In the genomic region with DNA sequence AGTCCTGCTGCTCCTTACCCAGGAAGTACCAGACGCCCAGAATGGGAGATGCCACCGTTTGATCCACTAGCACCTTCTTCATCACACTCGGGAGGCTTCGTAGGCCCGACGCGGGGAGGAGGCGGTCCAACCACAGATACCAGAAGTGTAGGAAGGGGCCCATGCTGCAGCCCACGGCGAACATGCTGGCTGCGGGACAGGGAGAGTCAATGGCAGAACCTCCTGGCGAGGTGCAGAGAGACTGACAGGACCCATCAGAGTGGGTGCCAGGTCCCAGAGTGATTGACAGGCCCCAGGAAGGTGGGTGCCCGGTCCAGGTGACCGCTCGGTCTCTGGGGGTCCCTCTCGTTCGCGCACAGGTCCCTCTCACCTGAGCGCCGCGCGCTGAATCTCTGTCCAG, we compare ENCODE assay signal across 8 mouse cellular contexts. TPM values are rescaled to one million over a fixed set of nuclear protein-coding genes. Genes with fewer than 3 reads are reported as not detected.
A peak's percentile ranks its signal among the peaks of the same experiment; 100 is the strongest.
DNase-seq lines count a peak whose midpoint lies in the region; ATAC-seq and TF ChIP-seq lines count a peak whose summit lies in the region.

No protein-coding gene starts in this region.

- WGBS in kidney, embryonic 15.5 days: 1% methylated on average over 22 of the region's 22 CpGs
- WGBS in forebrain, embryonic 15.5 days: under 1% methylated on average over 22 of the region's 22 CpGs
- WGBS in liver, postnatal 0 days (ENCODE audit: insufficient replicate concordance): 1% methylated on average over 22 of the region's 22 CpGs

- peak overlapping the region; percentile 82 for H3K9ac ChIP-seq in kidney, embryonic 15.5 days
- peak overlapping the region; percentile 77 for H3K9ac ChIP-seq in forebrain, embryonic 15.5 days (replicated peaks)
- peak overlapping the region; percentile 77 for H3K9ac ChIP-seq in liver, postnatal 0 days (replicated peaks)

- no peak for TF ChIP-seq EP300 in liver, postnatal 0 days (IDR thresholded peaks at IDR 0.05; ENCODE audit: low read depth)

- peak overlapping the region; percentile 79 for H3K4me3 ChIP-seq in kidney, embryonic 15.5 days (replicated peaks)
- H3K4me3 ChIP-seq in forebrain, embryonic 15.5 days: peak overlapping the region; percentile 69
- peak overlapping the region; percentile 68 for H3K4me3 ChIP-seq in liver, postnatal 0 days (ENCODE audit: low read depth, low read length)

- H3K27me3 ChIP-seq in kidney, embryonic 15.5 days: no peaks in the 10 kb centered on the region
- H3K27me3 ChIP-seq in forebrain, embryonic 15.5 days: no peaks in the 10 kb centered on the region
- no peaks in the 10 kb centered on the region for H3K27me3 ChIP-seq in liver, postnatal 0 days (ENCODE audit: insufficient read depth, low read length)

- DNase-seq in kidney, postnatal 36 days: no peak
- DNase-seq in NIH3T3 (ENCODE audit: low read depth): peak; percentile 40
- DNase-seq in liver, postnatal 0 days: no peak
- no peak for DNase-seq in yolk sac, embryonic 10.5 days (ENCODE audit: low spot score)
- DNase-seq in cerebellum, adult 11 months: no peak
- DNase-seq in frontal cortex, postnatal 14 days (ENCODE audit: low spot score in 2 of 2): no peak

- H3K4me1 ChIP-seq in kidney, embryonic 15.5 days: peaks cover 64% of the 10 kb centered on the region
- peaks cover 56% of the 10 kb centered on the region for H3K4me1 ChIP-seq in forebrain, embryonic 15.5 days
- H3K4me1 ChIP-seq in liver, postnatal 0 days (ENCODE audit: insufficient read depth): peaks cover 60% of the 10 kb centered on the region

- H3K27ac ChIP-seq in kidney, embryonic 15.5 days: peak overlapping the region; percentile 87
- H3K27ac ChIP-seq in forebrain, embryonic 15.5 days (replicated peaks): peak overlapping the region; percentile 82
- H3K27ac ChIP-seq in liver, postnatal 0 days (ENCODE audit: low read depth): peak overlapping the region; percentile 89

- H3K36me3 ChIP-seq in kidney, embryonic 15.5 days: peaks cover 49% of the 10 kb centered on the region
- H3K36me3 ChIP-seq in forebrain, embryonic 15.5 days: peaks cover 23% of the 10 kb centered on the region
- peaks cover 11% of the 10 kb centered on the region for H3K36me3 ChIP-seq in liver, postnatal 0 days (replicated peaks; ENCODE audit: insufficient read depth, low read length)

- no peak for TF ChIP-seq CTCF in liver, postnatal 0 days (IDR thresholded peaks at IDR 0.05; ENCODE audit: low read depth)

- ATAC-seq in kidney, embryonic 15.5 days (replicated peaks; ENCODE audit: low FRiP score): no peak
- ATAC-seq in forebrain, embryonic 15.5 days (replicated peaks): no peak
- ATAC-seq in liver, postnatal 0 days: peak; percentile 1; the same call in 1 of the 2 replicates

- no peaks in the 10 kb centered on the region for H3K9me3 ChIP-seq in kidney, embryonic 15.5 days (replicated peaks)
- no peaks in the 10 kb centered on the region for H3K9me3 ChIP-seq in forebrain, embryonic 15.5 days
- no peaks in the 10 kb centered on the region for H3K9me3 ChIP-seq in liver, postnatal 0 days (ENCODE audit: low read length)

- H3K4me2 ChIP-seq in kidney, embryonic 15.5 days: peak overlapping the region; percentile 98
- H3K4me2 ChIP-seq in forebrain, embryonic 15.5 days (replicated peaks): peak overlapping the region; percentile 92
- H3K4me2 ChIP-seq in liver, postnatal 0 days (ENCODE audit: low read depth, low read length): peak overlapping the region; percentile 90

RNA-seq across cellular contexts. Expression of a gene that starts 0.4 kb away (rescaled TPM):
- 46.1 and 48.1 TPM in 2 replicates for polyA plus RNA-seq in kidney, embryonic 15.5 days (2015; fragmentation: Nextera tagmentation; extraction: Ambion mirVana)
- polyA plus RNA-seq in forebrain, embryonic 15.5 days (2015; fragmentation: Nextera tagmentation; extraction: Ambion mirVana): 51.5 and 57.7 TPM in 2 replicates
- polyA plus RNA-seq in liver, postnatal 0 days (2015; fragmentation: Nextera tagmentation; extraction: Ambion mirVana): 36.3 and 39.9 TPM in 2 replicates

RNA-seq across cellular contexts. Expression of a gene that starts 5.9 kb away (rescaled TPM):
- 15.5 and 18.6 TPM in 2 replicates for polyA plus RNA-seq in kidney, embryonic 15.5 days (2015; fragmentation: Nextera tagmentation; extraction: Ambion mirVana)
- 319 and 328 TPM in 2 replicates for polyA plus RNA-seq in forebrain, embryonic 15.5 days (2015; fragmentation: Nextera tagmentation; extraction: Ambion mirVana)
- polyA plus RNA-seq in liver, postnatal 0 days (2015; fragmentation: Nextera tagmentation; extraction: Ambion mirVana): 3.2 and 3.3 TPM in 2 replicates

RNA-seq across cellular contexts. Expression of a gene that starts 16.2 kb away (rescaled TPM):
- polyA plus RNA-seq in kidney, embryonic 15.5 days (2015; fragmentation: Nextera tagmentation; extraction: Ambion mirVana): 58.0 and 66.9 TPM in 2 replicates
- 126 and 127 TPM in 2 replicates for polyA plus RNA-seq in forebrain, embryonic 15.5 days (2015; fragmentation: Nextera tagmentation; extraction: Ambion mirVana)
- 8.9 and 9.0 TPM in 2 replicates for polyA plus RNA-seq in liver, postnatal 0 days (2015; fragmentation: Nextera tagmentation; extraction: Ambion mirVana)

RNA-seq across cellular contexts. Expression of a gene that starts 36.8 kb away (rescaled TPM):
- polyA plus RNA-seq in kidney, embryonic 15.5 days (2015; fragmentation: Nextera tagmentation; extraction: Ambion mirVana): 7.6 and 9.4 TPM in 2 replicates
- 0.13 and 0.22 TPM in 2 replicates for polyA plus RNA-seq in forebrain, embryonic 15.5 days (2015; fragmentation: Nextera tagmentation; extraction: Ambion mirVana)
- 1.6 and 1.8 TPM in 2 replicates for polyA plus RNA-seq in liver, postnatal 0 days (2015; fragmentation: Nextera tagmentation; extraction: Ambion mirVana)

RNA-seq across cellular contexts. Expression of a gene that starts 42.0 kb away (rescaled TPM):
- polyA plus RNA-seq in kidney, embryonic 15.5 days (2015; fragmentation: Nextera tagmentation; extraction: Ambion mirVana): 0.55 and 0.83 TPM in 2 replicates
- polyA plus RNA-seq in forebrain, embryonic 15.5 days (2015; fragmentation: Nextera tagmentation; extraction: Ambion mirVana): not detected in 2 replicates
- polyA plus RNA-seq in liver, postnatal 0 days (2015; fragmentation: Nextera tagmentation; extraction: Ambion mirVana): 0.22 and 0.25 TPM in 2 replicates

Comparison
In these comparisons a context has a peak if more than half of its experiments do, and no peak if none do; other contexts are left out.
1. RNA of a gene that starts 5.9 kb away (polyA plus RNA-seq): 319 to 328 TPM in forebrain, embryonic 15.5 days; 15.5 to 18.6 TPM in kidney, embryonic 15.5 days and 3.2 to 3.3 TPM in liver, postnatal 0 days; every median in the first group is over 10 times any median in the second.
2. Peak in every context shown above with its lines, with median percentiles within 50 percentile points of each other: H3K27ac ChIP-seq, H3K4me2 ChIP-seq, H3K4me3 ChIP-seq and H3K9ac ChIP-seq.